Mouse (Mus musculus) thymus, adult 2 months (tissue): ENCODE measurements at regions not wholly inside any gene's neighbourhood (a gene's known extent, or its start where the extent isn't known, plus 50 kb on each side); places are given as distances from the start of the nearest gene placed in this dataset.

Experiments
- CTCF ChIP-seq: fragments of 200-500 bp; IDR thresholded peaks from 2 replicates; pipeline ENCODE4 v1.5.1; 2012; ENCODE audit warnings: mild to moderate bottlenecking, control low read depth, low read length, moderate library complexity, borderline replicate concordance; ENCODE audit not compliant: control insufficient read depth, poor library complexity, insufficient read depth; ENCODE audit errors: extremely low read depth
- POLR2A ChIP-seq: fragments of 200-500 bp; IDR thresholded peaks from 2 replicates; pipeline ENCODE4 v1.6.1; 2012; ENCODE audit warnings: mild to moderate bottlenecking, low read length, control low read depth, moderate library complexity; ENCODE audit not compliant: control insufficient read depth, poor library complexity, insufficient read depth; ENCODE audit errors: extremely low read depth

DNA sequence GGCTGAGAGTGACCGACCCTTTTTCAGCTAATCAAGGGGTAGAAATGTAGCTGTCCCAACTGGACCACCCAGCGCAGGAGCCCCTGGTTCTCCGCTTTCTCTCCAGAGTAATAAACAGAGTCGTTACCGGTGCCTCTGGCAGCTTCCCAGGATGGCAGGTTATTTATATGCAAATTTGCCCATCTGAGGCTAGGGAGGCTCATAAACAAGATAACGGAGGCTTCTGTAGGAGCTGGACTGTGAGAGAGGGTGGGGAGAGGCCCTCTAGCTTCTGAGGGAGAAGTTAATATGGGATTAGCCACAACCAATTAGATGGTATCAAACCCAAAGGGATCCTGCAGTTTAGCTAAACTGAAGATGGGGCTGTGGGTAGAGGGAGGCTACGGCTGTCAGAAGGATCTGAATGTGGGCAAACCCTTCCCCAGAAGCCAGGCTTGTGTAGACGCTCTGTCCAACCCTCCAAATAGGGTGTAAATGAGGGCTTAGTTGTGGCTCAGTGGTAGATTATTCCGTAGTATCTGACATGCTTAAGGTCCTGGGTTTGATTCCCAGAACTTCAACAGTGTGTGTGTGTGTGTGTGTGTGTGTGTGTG is 78.9 kb downstream of the Trim29 start:
- TF ChIP-seq CTCF (no peak), POLR2A (no peak)
